Comparison of ENCODE assay signal across 13 mouse cellular contexts in genomic region chr1:182254618-182255017, GRCm38 (mm10). TPM values are rescaled to one million over a fixed set of nuclear protein-coding genes. Genes with fewer than 3 reads are reported as not detected.
DNase-seq lines count a peak whose midpoint lies in the region; ATAC-seq lines count a peak whose summit lies in the region.
"Had no signal": no experiment of that assay in that cellular context is flagged by ENCODE, and none has a peak within 500 bp of the region (broad histone marks: within the 10 kb centered on the region; RNA-seq: fewer than 3 reads in every experiment).

No protein-coding gene starts in this region.

- H3K9ac ChIP-seq in liver, embryonic 16.5 days (ENCODE audit: low read depth, low read length): no peak overlapping the region
- no peak overlapping the region for H3K9ac ChIP-seq in forebrain, embryonic 14.5 days (ENCODE audit: low read length)
- no peak overlapping the region for H3K9ac ChIP-seq in forebrain, embryonic 11.5 days (ENCODE audit: low read length)
- H3K9ac ChIP-seq: forebrain, embryonic 15.5 days had no signal

- WGBS in liver, embryonic 16.5 days (ENCODE audit: insufficient replicate concordance): 41% methylated on average over 8 of the region's 8 CpGs
- WGBS in forebrain, embryonic 14.5 days: 96% methylated on average over 8 of the region's 8 CpGs
- 92% methylated on average over 8 of the region's 8 CpGs for WGBS in forebrain, embryonic 11.5 days

- H3K4me3 ChIP-seq in liver, embryonic 16.5 days (ENCODE audit: low read depth, low read length): no peak overlapping the region
- H3K4me3 ChIP-seq in forebrain, embryonic 14.5 days (ENCODE audit: low read depth, low read length): no peak overlapping the region
- no peak overlapping the region for H3K4me3 ChIP-seq in forebrain, embryonic 11.5 days (ENCODE audit: low read depth, low read length)
- H3K4me3 ChIP-seq: embryonic facial prominence, embryonic 10.5 days; forebrain, embryonic 15.5 days had no signal

- H3K9me3 ChIP-seq in liver, embryonic 16.5 days (replicated peaks; ENCODE audit: control insufficient read depth, low read length): no peaks in the 10 kb centered on the region
- H3K9me3 ChIP-seq in forebrain, embryonic 14.5 days (replicated peaks; ENCODE audit: control insufficient read depth, low read length): 0 out of 2 replicates have a peak, but pooled peaks cover 2% of the 10 kb centered on the region
- no peaks in the 10 kb centered on the region; the same call in 1 of the 2 replicates for H3K9me3 ChIP-seq in forebrain, embryonic 11.5 days (ENCODE audit: control insufficient read depth, low read length)
- H3K9me3 ChIP-seq: embryonic facial prominence, embryonic 10.5 days; forebrain, embryonic 15.5 days had no signal

- no peak for DNase-seq in liver
- DNase-seq in natural killer cell, adult 2 months (ENCODE audit: low spot score in 2 of 2): peak; percentile 79 to 81
- peak; percentile 53 for DNase-seq in thymus, postnatal 25 days
- DNase-seq in forebrain, embryonic 14.5 days (ENCODE audit: low spot score): no peak
- DNase-seq in forebrain, embryonic 11.5 days (ENCODE audit: low spot score): no peak
- DNase-seq in gastrocnemius, adult 8-10 months (ENCODE audit: low spot score in 2 of 2): no peak
- DNase-seq: heart, postnatal 4 days; kidney, postnatal 10 days; right cerebral cortex, postnatal 25 days had no signal

- H3K36me3 ChIP-seq in liver, embryonic 16.5 days (ENCODE audit: control insufficient read depth, insufficient read depth): no peaks in the 10 kb centered on the region
- H3K36me3 ChIP-seq in forebrain, embryonic 14.5 days (ENCODE audit: control insufficient read depth, insufficient read depth, low read length): no peaks in the 10 kb centered on the region
- no peaks in the 10 kb centered on the region for H3K36me3 ChIP-seq in forebrain, embryonic 11.5 days (ENCODE audit: control insufficient read depth, insufficient read depth, low read length)
- H3K36me3 ChIP-seq: embryonic facial prominence, embryonic 10.5 days; forebrain, embryonic 15.5 days had no signal

- no peak overlapping the region for H3K4me2 ChIP-seq in liver, embryonic 16.5 days (ENCODE audit: low read depth, low read length)
- no peak overlapping the region for H3K4me2 ChIP-seq in forebrain, embryonic 14.5 days (ENCODE audit: low read length)
- no peak overlapping the region for H3K4me2 ChIP-seq in forebrain, embryonic 11.5 days (ENCODE audit: low read depth, low read length, severe bottlenecking)
- H3K4me2 ChIP-seq: forebrain, embryonic 15.5 days had no signal

- peak; percentile 69 for ATAC-seq in liver, embryonic 16.5 days (ENCODE audit: low read depth)
- peak; percentile 82 for ATAC-seq in granulocyte monocyte progenitor cell, adult 5-6 weeks (replicated peaks; ENCODE audit: poor library complexity, severe bottlenecking)
- ATAC-seq in forebrain, embryonic 14.5 days: no peak
- ATAC-seq in forebrain, embryonic 11.5 days (replicated peaks; ENCODE audit: low FRiP score): no peak
- ATAC-seq: forebrain, embryonic 15.5 days had no signal

- no peaks in the 10 kb centered on the region for H3K27me3 ChIP-seq in liver, embryonic 16.5 days (ENCODE audit: control insufficient read depth, insufficient read depth, low read depth, low read length)
- no peaks in the 10 kb centered on the region for H3K27me3 ChIP-seq in forebrain, embryonic 14.5 days (replicated peaks; ENCODE audit: control insufficient read depth, insufficient read depth, low read length)
- no peaks in the 10 kb centered on the region for H3K27me3 ChIP-seq in forebrain, embryonic 11.5 days (ENCODE audit: control insufficient read depth, insufficient read depth, low read length)
- H3K27me3 ChIP-seq: forebrain, embryonic 15.5 days had no signal

- H3K27ac ChIP-seq in liver, embryonic 16.5 days (ENCODE audit: low read length): peak overlapping the region; percentile 49
- no peak overlapping the region for H3K27ac ChIP-seq in forebrain, embryonic 14.5 days (ENCODE audit: low read depth, low read length)
- no peak overlapping the region for H3K27ac ChIP-seq in forebrain, embryonic 11.5 days (ENCODE audit: low read depth, low read length)
- H3K27ac ChIP-seq: embryonic facial prominence, embryonic 10.5 days; forebrain, embryonic 15.5 days had no signal

- no peaks in the 10 kb centered on the region; the same call in none of the 2 replicates for H3K4me1 ChIP-seq in liver, embryonic 16.5 days (ENCODE audit: control insufficient read depth, low read depth, low read length)
- no peaks in the 10 kb centered on the region for H3K4me1 ChIP-seq in forebrain, embryonic 14.5 days (ENCODE audit: control insufficient read depth, insufficient read depth, low read length)
- no peaks in the 10 kb centered on the region for H3K4me1 ChIP-seq in forebrain, embryonic 11.5 days (replicated peaks; ENCODE audit: control insufficient read depth, insufficient read depth, low read length)
- H3K4me1 ChIP-seq: forebrain, embryonic 15.5 days had no signal

RNA-seq across cellular contexts. Expression of gene Degs1, which starts 28.0 kb away (rescaled TPM):
- 72.2 and 75.1 TPM in 2 replicates for polyA plus RNA-seq in liver, embryonic 16.5 days (2015; fragmentation: Nextera tagmentation; extraction: Ambion mirVana)
- total RNA-seq in granulocyte monocyte progenitor cell, adult 5-6 weeks (2014; fragmentation: Nextera tagmentation): 47.8 and 48.3 TPM in 2 replicates
- total RNA-seq in granulocyte monocyte progenitor cell, adult 5-6 weeks (2017): 41.5 and 45.5 TPM in 2 replicates
- 72.1 and 73.3 TPM in 2 replicates for polyA plus RNA-seq in forebrain, embryonic 14.5 days (2014; fragmentation: Nextera tagmentation; extraction: Ambion mirVana)
- polyA plus RNA-seq in forebrain, embryonic 11.5 days (2014; fragmentation: Nextera tagmentation; extraction: Ambion mirVana): 61.2 and 65.8 TPM in 2 replicates
- 10 to 100 TPM; 11.7 to 18.1 (median 15.7) TPM for total RNA-seq in gastrocnemius, adult 8-10 months (2022)

Comparison
In these comparisons a context has a peak if more than half of its experiments do, and no peak if none do; other contexts are left out.
1. ATAC-seq: peak in liver, embryonic 16.5 days (single experiment) and granulocyte monocyte progenitor cell, adult 5-6 weeks (single experiment); none in forebrain, embryonic 14.5 days (single experiment) and forebrain, embryonic 11.5 days (single experiment).
2. DNase-seq: peak in natural killer cell, adult 2 months (2 of 2) and thymus, postnatal 25 days (single experiment); none in liver (single experiment), forebrain, embryonic 14.5 days (single experiment), forebrain, embryonic 11.5 days (single experiment) and gastrocnemius, adult 8-10 months (0 of 2).